Mouse (Mus musculus) spleen, embryonic (tissue): Measurements from ENCODE around the gene Cdc6.

Experiments used
- CTCF ChIA-PET: fragments of 350-600 bp; sonication (Branson Sonifier 250); formaldehyde crosslinking; loops from one replicate; lab custom pipeline; 2022; lab: Charles Lee

Cdc6 gene

DNA sequence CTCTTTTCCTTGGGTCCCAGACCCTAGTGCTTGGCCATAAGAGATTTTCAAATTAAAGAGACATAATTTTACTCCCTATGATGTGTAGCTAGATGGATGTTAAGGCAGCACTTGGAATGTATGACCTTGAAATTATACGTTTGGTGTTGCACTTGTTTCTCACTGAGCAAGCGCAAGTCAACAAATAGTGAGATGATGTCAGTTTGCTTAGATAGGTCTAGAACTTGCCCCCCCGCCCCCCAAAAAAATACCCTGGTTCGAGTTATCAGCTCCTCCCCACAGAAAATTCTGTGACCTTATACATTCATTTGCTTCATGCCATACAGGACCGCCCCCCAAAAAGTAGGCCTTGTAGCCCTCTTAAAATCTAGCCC, 551 bp upstream of the Cdc6 start:
- CTCF ChIA-PET, result interaction anchor here (0.6 to 0.9 kb wide), 5 partner anchors 20 to 322 kb away, joined by 4 to 22 read pairs (median 4); no protein-coding TSS in a partner anchor

DNA sequence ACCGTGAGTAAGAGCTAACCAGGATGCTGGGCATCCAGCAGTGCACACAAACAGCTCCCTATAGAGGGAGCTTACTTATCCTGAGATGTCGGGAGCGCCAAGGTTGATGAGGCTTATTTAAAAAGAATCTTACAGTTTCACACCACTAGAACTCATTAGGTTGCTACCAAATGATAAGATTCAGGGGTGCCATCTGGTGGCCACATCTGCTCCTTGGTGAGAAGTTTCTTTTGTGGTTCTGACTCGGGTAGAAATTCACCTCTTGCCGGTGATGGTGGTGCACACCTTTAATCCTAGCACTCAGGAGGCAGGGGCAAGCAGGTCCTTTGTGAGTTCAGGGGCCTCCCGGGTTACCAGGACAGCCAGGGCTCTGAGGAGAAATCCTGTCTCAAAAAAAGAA, 2.1 kb downstream of the Cdc6 start:
- CTCF ChIA-PET, result interaction anchor here (0.6 to 1.0 kb wide), 2 partner anchors 47 to 101 kb away, joined by 3 to 4 read pairs; partner anchors contain the start of gene Wipf2

DNA sequence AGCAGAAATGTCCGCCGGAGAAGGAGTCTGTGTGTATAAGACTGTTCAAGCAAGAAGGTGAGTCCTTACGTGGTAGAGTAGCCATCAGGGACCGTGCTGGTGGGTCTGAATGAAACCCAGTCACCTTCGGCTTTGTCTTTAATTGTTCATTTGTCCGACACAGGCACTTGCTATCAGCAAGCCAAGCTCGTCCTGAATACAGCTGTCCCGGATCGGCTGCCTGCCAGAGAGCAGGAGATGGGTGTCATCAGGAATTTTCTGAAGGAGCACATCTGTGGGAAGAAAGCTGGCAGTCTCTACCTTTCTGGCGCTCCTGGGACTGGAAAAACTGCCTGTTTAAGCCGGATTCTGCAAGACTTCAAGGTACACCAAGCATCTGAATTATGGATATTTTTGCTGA, 2.8 kb downstream of the Cdc6 start:
- CTCF ChIA-PET, result interaction anchor here (0.7 kb wide), 1 partner anchor 68 kb away, joined by 3 read pairs; no protein-coding TSS in a partner anchor

DNA sequence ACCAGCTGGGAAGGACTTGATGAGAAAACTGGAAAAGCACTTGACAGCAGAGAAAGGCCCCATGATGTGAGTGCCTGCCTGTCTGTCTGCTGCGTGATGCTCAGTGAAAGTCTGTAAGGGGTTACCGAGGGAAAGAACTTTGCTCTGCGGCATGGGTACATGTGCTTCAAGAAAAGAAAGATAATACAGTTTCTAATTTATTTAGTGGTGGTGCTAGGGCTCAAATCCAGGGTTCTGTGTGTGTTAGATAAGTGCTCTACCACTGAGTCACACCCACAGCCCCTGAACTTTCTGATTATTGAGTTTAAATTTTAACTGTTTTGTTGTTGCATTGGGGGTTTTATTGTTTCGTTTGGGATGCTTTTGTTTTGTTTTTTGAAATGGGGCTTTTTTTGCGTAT, 3.9 kb downstream of the Cdc6 start:
- CTCF ChIA-PET, result no interaction called here

DNA sequence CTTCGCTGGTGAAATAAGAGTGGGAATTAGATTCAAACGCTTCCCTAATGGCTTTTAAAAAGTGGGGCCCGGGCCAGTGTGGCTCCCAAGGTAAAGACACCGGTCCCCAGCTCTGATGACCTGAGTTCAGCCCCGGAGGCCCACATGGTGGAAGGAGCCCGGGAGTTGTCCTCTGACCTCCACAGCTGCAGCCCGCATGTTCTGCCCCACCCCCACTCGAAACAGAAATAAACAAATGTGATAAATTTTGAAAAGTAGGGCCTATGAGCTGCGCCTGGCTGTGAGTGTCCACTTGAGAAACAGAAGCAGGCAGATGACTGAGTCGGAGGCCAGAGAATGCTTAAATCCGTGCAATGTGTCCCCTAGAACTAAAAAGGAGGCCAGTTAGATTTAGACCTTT, 6.6 kb downstream of the Cdc6 start:
- CTCF ChIA-PET, result interaction anchor here (0.7 kb wide), 1 partner anchor 66 kb away, joined by 3 read pairs; no protein-coding TSS in a partner anchor

DNA sequence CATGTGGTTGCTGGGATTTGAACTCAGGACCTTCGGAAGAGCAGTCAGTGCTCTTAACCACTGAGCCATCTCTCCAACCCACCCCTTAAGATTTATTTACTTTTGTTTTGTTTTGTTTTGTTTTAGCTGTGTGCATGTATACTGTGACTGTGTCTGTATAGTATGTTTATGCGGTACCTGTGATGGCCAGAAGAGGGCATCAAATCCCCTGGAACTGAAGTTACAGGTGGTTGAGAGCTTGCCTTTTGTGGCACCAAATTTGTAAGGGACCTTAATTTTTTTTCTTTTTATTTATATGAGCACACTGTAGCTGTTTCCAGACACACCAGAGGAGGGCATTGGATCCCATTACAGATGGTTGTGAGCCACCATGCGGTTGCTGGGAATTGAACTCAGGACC, 8.8 kb downstream of the Cdc6 start:
- CTCF ChIA-PET, result interaction anchor here (0.6 to 1.0 kb wide), 4 partner anchors 8 to 1313 kb away, joined by 4 to 5 read pairs (median 4); partner anchors contain the start of gene Cdc6

DNA sequence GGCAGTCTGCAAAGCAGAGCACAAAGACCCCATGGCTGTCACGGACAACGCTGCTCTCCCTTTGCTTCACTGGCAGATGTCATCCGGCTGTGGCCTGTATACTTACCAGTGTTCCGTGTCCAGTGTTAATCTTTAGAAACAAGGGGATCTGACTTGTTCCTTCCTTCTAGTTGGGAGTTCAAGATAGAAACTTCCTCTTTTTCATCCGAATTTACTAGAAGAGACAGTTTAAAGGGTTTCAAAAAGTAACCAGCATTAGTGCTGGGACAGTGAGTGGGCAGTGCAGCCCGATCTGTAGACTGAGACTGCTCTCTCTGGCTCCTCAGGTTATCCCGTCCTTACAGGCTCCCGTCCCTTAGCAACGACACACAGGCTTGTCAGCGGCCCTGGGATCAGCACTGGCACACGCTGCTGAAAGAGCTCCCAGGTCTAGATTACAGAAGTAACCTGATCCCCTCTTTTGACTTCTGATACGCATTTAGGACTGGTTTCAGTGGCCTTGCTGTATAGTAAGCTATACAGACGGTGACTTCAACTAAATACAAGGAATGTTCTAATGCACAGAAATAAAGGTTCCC, 9.9 kb downstream of the Cdc6 start:
- CTCF ChIA-PET, result interaction anchor here (1.0 kb wide), 1 partner anchor 53 kb away, joined by 4 read pairs; no protein-coding TSS in a partner anchor

DNA sequence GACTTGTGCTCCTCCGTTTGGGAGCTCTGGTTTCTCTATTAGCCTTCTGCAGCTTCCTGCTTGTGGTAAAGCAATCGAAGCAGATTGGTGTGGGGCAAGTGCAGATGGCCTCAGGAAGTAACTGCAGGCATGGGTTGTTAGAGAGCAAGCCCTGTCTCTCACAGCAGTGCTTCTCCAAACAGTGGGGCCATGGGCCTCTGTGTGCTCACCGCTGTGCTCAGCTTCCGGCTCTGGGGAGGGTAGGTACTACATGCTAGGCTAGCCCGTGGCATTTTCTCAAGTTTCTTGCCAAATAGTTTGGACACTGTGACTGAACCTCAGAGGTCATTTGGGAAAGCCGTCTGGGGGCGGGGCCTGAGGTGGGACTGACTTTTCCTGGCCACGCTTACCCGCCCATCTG, 10.6 kb downstream of the Cdc6 start:
- CTCF ChIA-PET, result no interaction called here

DNA sequence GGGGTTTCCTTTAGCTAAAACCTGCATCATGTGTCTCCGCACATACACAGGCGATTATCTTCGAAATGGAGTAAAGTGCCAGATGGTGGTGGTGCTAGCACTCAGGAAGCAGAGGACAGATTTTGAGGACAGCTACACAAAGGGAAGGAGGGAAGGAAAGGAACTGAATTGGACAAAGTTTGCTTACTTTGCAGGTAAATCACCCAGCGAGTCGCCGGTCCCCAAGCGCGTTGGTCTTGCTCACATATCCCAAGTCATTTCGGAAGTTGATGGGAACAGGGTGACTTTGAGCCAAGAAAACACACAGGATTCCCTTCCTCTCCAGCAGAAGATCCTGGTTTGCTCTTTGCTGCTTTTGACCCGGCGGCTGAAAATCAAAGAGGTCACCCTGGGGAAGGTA, 11.4 kb downstream of the Cdc6 start:
- CTCF ChIA-PET, result interaction anchor here (0.5 to 0.7 kb wide), 3 partner anchors 8 to 147 kb away, joined by 3 to 4 read pairs (median 3); no protein-coding TSS in a partner anchor

DNA sequence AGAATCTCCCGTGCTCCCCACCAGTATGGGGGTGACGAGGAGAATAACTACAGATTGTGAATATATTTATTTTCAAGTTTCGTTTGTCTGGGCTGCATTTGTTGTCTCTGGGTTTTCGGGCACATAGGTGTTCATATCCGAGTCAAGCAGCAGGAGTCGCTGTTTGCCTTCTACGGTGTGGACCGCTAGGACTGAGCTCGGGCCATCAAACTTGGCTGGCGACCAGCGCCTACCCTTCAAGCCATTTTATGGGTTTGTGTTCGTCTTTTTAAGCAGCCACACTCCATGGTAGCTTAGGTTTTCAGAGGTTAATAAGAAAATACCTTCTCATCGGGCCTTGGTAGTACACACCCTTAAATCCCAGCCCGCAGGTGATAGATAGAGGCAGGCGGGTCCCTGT, 14.2 kb downstream of the Cdc6 start:
- CTCF ChIA-PET, result interaction anchor here (0.5 to 0.8 kb wide), 2 partner anchors 9 to 48 kb away, joined by 4 to 6 read pairs; no protein-coding TSS in a partner anchor

DNA sequence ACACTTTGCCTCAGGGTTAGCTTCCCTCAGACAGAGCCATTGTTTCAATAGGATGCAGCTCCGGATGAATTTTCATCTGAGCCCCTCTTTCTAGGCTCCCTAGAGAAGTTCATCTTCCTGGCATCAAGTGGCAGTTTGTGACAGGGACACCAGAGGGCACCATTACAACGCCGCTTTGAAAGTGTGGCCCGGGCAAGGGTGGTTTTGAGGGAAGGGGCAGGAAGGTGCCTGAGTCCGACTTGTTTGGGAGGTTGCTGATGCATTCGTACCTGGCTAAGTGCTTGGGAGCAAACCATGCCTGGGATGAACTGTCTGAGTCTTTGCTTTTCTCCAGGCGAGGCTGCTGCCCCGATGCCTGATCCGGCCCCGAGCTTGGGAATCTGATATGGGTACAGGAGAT, 14.7 kb downstream of the Cdc6 start:
- CTCF ChIA-PET, result interaction anchor here (0.5 to 1.3 kb wide), 3 partner anchors 10 to 60 kb away, joined by 3 to 6 read pairs (median 4); no protein-coding TSS in a partner anchor

DNA sequence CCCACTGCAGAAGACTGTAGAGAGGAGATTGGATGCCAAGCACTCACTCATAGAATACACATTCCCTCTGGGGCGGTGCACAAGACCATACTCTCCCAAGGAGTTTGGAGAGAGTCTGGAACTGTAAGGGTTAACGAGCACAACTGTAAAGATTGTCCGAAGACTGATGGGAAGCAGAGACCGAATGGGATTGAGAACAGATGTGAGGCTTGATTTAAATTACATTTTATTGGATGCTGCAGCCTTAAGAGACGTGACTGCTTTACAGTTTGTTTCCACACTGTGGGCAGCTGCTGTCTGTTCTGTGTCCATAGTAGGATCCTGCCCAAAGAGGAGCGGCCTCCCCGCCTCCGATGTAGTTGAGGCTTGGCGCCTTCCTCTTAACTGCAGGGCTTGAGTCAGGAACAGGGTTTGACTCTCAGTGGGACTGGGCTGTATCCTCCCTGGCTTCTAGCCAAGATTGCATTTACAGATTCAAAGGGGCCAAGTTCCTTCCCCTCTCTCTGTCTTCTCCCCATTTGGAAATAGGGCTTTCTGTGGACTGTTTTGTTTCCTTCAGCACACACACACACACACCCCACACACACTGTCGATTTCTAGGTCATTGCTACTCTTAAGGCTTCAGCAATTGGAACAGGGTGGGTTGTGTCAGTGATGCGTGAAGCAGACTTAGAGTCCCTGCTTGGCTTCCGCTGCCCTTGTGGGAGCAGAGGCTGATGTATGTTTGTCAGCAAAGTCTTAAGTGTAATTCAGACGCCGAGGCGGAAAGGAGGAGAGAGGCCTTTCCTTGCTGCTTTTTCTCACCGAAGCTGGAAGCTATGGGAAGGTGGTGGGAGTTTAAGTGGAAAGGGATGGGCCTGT, 15.5 kb downstream of the Cdc6 start:
- CTCF ChIA-PET, result interaction anchor here (1.3 kb wide), 1 partner anchor 59 kb away, joined by 3 read pairs; no protein-coding TSS in a partner anchor

DNA sequence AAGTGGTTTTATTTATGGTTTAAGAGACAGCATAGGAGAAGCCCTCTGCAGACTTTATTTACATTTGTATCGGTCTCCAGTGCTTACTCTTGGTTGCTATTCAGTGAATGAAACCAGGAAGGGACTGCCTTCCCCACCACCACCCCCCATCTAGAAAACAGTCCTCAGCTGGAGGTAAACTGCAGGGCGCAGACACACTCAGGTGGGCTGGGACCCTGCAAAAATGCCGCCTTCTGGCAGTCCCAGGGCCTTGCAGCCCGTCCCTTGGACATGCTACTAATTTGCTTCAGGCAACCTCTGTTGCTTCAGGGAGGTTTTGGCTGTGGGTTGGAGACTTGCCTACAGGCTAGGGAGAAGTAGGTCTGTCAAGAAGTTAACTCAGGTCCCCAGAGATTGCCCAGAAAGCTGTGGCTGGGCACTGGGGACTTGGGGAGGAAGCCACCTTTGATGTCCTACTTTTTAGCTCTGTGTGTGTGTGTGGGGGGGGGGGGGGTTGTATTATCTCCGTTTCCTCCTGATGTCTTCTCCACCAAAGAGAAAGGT, 17.1 kb downstream of the Cdc6 start:
- CTCF ChIA-PET, result interaction anchor here (0.6 to 1.6 kb wide), 4 partner anchors 30 to 446 kb away, joined by 3 to 11 read pairs (median 7); no protein-coding TSS in a partner anchor

DNA sequence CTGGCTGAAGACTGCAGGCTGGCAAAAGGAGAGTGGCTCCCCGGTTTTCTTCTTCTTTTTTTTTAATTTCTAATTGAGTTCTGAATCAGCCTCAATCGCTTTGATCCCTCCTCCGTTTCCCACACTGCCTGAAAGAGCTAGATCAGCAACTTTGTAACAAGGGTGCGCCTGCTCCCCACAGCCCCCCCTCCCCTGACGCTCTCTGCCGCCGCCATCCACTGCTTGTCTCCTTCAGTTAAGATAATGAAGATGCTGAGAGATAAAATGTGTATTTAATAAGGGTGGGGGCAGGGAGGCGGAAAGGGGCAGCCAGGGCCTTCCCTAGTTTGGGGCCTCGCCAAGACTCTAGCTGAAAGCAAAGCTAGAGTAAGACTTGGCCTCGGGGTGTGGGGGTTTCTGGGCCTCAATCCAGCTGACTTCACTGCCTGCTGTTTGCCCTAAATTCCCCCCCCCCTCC, 17.7 kb downstream of the Cdc6 start:
- CTCF ChIA-PET, result interaction anchor here (0.6 to 1.6 kb wide), 6 partner anchors 16 to 252 kb away, joined by 3 to 15 read pairs (median 4); no protein-coding TSS in a partner anchor

DNA sequence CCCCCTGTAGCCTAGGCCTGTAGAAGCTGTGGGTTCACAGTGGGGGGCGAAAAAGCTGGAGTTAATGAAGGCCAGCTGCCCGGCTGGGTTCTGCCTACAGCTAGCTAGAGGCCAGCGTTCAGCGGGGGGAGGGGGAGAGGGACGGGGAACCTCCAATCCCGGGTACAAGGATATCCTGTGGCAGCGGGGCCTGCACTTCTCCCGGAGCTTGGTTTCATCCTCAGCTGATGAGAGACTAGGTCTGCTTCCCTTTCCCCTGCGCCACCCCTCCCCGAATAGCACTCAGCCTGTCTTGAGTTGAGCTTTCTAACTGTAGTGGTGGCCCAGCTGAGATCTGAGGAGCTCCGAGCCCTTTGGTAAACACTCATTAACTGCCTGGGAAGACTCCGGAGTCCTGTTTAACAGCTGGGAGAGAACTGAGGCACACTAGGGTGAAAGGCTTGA, 18.3 kb downstream of the Cdc6 start:
- CTCF ChIA-PET, result interaction anchor here (0.6 to 1.6 kb wide), 6 partner anchors 17 to 1962 kb away, joined by 3 to 15 read pairs (median 3); no protein-coding TSS in a partner anchor

DNA sequence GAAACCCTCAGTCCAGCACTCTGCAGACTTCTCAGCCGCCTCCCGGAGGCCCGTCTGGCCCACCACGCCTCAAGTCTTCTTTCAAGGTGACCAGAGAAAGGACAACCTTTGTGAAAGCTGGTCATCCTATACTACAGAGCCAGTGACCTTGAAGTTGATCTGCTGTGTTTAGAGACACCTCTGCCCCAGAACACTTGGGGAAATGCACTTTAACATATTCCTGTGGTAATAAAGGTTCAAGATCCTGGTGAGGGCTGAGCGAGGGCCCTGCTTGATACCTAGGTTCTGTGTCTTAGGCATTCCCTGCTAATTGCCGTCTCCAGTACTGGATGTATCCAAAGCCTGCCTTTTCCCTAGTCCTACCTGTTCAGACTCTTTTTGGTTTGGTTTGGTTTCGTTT, 19.0 kb downstream of the Cdc6 start:
- CTCF ChIA-PET, result interaction anchor here (0.7 kb wide), 1 partner anchor 153 kb away, joined by 17 read pairs; no protein-coding TSS in a partner anchor

DNA sequence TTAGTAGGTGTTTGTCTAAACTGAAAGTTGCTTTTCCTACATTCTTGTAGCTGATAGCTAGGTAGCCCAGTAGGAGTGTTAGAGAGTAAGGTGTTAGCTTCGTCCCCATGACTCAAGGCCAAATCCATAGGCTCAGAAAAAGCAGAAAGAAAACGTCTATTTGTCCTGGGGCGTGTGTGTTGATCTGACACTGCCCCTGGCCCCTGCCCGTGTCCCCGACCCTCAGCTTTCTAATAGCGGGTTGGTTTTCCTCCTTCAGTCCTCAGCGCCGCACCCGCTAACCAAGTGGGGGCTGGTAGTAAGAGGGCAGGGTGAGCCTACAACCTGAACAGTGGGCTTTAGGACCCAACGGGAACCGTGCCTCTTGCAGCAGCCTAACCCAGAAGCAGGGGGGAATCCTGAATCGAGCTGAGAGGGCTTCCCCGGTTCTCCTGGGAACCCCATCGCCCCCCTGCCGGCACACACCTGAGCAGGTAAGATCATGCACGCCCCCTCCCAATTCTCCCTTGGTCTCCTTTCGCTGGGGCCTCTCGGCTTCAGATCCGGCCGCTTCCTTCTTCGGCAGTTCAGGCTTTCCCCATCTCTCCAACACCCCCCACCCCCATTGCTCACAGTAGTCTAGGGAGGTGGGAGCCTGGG, 20.0 kb downstream of the Cdc6 start, which contains the start of gene Rara:
TSS of gene Rara (plus strand) at position 381 of the 639 bp plus-strand sequence.
- CTCF ChIA-PET, result interaction anchor here (0.6 to 0.7 kb wide), 3 partner anchors 8 to 140 kb away, joined by 3 to 4 read pairs (median 3); no protein-coding TSS in a partner anchor

DNA sequence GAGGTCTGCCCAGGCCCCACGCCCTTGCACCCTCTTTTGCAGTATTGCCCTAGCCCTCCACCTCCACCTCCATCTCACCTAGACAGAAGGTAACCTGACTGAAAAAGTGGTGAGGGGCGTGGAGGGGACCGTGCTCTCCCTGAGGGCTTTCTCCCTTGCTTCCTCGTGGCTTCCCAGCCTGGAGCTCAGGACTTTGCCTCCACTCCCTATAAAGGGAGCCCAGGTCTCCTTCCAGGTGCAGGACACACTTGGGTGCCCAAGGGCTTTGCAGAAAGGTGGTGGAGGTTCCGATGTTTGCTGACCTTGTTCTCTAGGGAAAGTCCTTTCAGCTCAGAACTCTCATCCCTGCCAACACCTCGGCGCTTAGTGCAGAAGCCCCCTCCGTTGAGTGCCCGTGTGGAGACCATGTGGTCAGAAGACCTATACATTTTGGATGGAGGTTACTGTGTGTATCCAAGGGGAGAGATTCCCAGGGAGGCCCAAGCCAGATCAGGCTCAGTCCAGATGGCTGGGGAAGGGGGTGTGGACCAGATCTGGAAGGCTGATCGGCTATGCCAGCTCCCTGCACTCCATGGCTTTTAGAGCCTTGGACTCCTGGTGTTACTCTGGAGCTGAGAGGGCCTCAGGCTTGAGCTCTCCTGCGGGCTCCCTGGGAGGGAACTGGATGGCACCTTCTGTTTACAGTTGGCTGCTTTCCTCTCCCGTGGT, 20.7 kb downstream of the Cdc6 start:
- CTCF ChIA-PET, result interaction anchor here (0.6 to 0.7 kb wide), 3 partner anchors 13 to 139 kb away, joined by 3 to 4 read pairs (median 3); no protein-coding TSS in a partner anchor

DNA sequence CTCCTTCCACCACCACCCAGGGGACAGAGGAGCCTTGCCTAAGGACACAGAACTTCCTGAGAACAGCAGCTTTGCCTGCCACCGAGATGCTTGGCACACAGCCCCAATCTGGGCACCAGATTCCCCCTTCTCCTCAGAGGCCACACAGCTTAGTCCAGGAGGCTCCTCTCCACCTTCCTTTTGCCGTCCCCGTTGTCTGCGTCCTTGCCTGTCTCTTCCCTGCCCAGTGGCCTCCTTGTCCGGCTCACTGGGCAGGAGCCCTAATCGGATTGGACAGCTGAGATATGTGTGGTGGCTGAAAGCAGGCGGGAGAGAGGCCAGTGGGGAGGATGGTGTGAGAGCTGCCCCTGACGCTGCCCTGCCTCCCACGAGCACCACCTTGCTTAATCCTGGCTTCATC, 21.9 kb downstream of the Cdc6 start:
- CTCF ChIA-PET, result interaction anchor here (0.6 kb wide), 1 partner anchor 61 kb away, joined by 4 read pairs; no protein-coding TSS in a partner anchor
